Mouse (Mus musculus): Measurements from ENCODE around the gene Klrb1b.

GRCm38 (mm10) chr6:128844586-128845080 is 18.5 kb upstream of the Klrb1b start:
- TF ChIP-seq CHD2 (IDR thresholded peaks at IDR 0.05; ENCODE audit: low read depth, low read length) (no peak), MAFK (IDR thresholded peaks at IDR 0.05; ENCODE audit: insufficient read depth, low read depth, low read length) (no peak), HCFC1 (IDR thresholded peaks at IDR 0.05; ENCODE audit: borderline replicate concordance, insufficient read depth, low read length) (no peak), ZC3H11A (IDR thresholded peaks at IDR 0.05; ENCODE audit: borderline replicate concordance, low read depth, low read length) (no peak), ZNF384 (IDR thresholded peaks at IDR 0.05; ENCODE audit: low read depth, low read length) (no peak)

Measured in ES-E14 (cell line).